Mouse (Mus musculus): ENCODE measurements around the gene Ndufs2. TPM values are rescaled to one million over a fixed set of nuclear protein-coding genes. Genes with fewer than 3 reads are reported as not detected.
A peak's percentile ranks its signal among the peaks of the same experiment; 100 is the strongest.

Ndufs2 gene
- polyA plus RNA-seq (2012; rRNA removed) = 86.0 and 91.4 TPM in 2 replicates

DNA sequence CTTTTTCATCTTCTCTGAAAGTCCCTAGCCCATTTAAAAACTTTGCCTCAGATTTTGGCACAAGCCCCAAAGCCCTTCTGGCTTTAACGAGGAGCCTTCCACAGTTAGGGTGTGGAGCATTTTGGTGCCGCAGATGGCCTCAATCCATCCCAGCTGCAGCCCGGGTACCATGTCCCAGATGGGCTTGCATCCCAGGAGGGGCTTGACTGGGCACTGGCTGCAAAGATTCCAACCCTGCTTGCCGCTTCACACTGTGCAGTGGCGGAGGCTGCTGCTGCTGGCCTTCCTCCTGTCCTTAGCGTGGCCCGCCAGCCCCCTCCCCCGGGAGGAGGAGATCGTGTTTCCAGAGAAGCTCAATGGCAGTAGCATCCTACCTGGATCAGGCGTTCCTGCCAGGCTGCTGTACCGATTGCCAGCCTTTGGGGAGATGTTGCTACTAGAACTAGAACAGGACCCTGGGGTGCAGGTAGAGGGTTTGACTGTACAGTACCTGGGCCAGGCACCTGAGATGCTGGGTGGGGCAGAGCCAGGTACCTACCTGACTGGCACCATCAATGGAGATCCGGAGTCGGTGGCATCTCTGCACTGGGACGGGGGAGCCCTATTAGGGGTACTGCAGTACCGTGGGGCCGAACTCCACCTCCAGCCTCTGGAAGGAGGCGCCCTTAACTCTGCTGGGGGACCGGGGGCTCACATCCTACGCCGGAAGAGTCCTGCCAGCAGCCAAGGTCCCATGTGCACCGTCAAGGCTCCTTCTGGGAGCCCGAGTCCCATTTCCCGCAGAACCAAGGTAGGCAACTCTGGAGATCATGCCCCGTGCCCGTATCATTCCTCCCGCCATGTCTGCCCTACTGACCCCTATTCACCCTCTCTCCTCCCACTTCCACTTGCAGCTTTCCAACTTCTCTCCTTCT, at the start of gene Ndufs2:
TSS of gene Ndufs2 (minus strand) at position 709 of the 914 bp plus-strand sequence.
- no peak for TF ChIP-seq POLR2A (IDR thresholded peaks at IDR 0.05; ENCODE audit: control insufficient read depth, low read depth, low read length)
- no peak for TF ChIP-seq CTCF (IDR thresholded peaks at IDR 0.05; ENCODE audit: control insufficient read depth, insufficient read depth, insufficient replicate concordance, low read depth, low read length)
- no peak within 1 kb of the TSS for H3K4me3 ChIP-seq (ENCODE audit: control insufficient read depth, low read depth, low read length)
- peaks cover 16% of the 10 kb centered on the region for H3K4me1 ChIP-seq (ENCODE audit: control insufficient read depth, insufficient read depth, low read length)

DNA sequence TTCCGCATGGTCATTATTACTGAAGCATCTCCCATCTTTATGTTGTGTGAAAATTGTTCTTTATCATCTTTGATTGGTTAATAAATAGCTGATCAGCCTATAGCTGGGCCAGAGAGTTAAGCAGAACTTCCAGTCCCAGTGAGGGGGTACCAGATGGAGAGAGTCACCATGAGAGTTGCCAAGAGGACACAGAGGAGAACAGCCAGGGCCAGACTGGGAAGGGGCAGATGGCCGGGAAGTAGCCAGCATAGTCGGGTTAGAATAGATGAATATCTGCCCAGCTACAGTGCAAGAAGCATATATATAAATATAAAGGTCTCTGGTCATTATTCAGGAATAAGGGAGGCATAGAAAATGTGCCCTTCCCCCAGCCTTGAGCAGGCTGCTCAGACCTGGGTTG, 47.0 kb upstream of the Ndufs2 start:
- Histone ChIP-seq H3K4me1 (ENCODE audit: control insufficient read depth, insufficient read depth, low read length) (no peaks in the 10 kb centered on the region), H3K27me3 (ENCODE audit: control insufficient read depth, insufficient read depth, low read length) (no peaks in the 10 kb centered on the region), H3K4me3 (ENCODE audit: control insufficient read depth, low read depth, low read length) (no peak overlapping the region), H3K27ac (ENCODE audit: control insufficient read depth, insufficient read depth, low read depth, low read length) (no peak overlapping the region), H3K36me3 (ENCODE audit: control insufficient read depth, insufficient read depth, low read length) (no peaks in the 10 kb centered on the region)
- no peak for TF ChIP-seq CTCF (IDR thresholded peaks at IDR 0.05; ENCODE audit: control insufficient read depth, insufficient read depth, insufficient replicate concordance, low read depth, low read length)
- TF ChIP-seq POLR2A (IDR thresholded peaks at IDR 0.05; ENCODE audit: control insufficient read depth, low read depth, low read length) = no peak

More for the DNA sequence above, at the start of gene Ndufs2:
- Histone ChIP-seq H3K27me3 (ENCODE audit: control insufficient read depth, insufficient read depth, low read length) (no peaks in the 10 kb centered on the region), H3K27ac (ENCODE audit: control insufficient read depth, insufficient read depth, low read depth, low read length) (no peak within 1 kb of the TSS), H3K36me3 (ENCODE audit: control insufficient read depth, insufficient read depth, low read length) (no peaks in the 10 kb centered on the region)

DNA sequence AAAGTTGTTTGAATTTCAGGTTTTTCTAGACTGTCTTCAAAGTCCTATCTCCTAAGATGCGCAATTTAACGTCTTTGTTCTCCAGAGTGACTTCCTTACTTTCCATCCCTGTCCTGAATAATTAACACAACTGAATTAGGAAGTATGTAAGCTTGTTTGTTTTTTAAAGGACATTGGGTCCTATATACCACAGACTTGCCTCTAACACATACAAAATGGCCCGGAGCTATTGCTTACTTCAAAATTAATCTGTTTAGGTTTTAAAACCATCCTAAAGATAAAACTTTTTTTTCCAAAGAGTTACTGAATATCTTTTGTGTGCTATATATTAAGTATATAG, 43.8 kb upstream of the Ndufs2 start:
- TF ChIP-seq POLR2A (IDR thresholded peaks at IDR 0.05; ENCODE audit: control insufficient read depth, low read depth, low read length) = no peak
- no peak for TF ChIP-seq CTCF (IDR thresholded peaks at IDR 0.05; ENCODE audit: control insufficient read depth, insufficient read depth, insufficient replicate concordance, low read depth, low read length)
- Histone ChIP-seq H3K4me3 (ENCODE audit: control insufficient read depth, low read depth, low read length) (peak overlapping the region; percentile 100), H3K4me1 (ENCODE audit: control insufficient read depth, insufficient read depth, low read length) (no peaks in the 10 kb centered on the region), H3K27ac (ENCODE audit: control insufficient read depth, insufficient read depth, low read depth, low read length) (peak overlapping the region; percentile 98), H3K27me3 (ENCODE audit: control insufficient read depth, insufficient read depth, low read length) (no peaks in the 10 kb centered on the region), H3K36me3 (ENCODE audit: control insufficient read depth, insufficient read depth, low read length) (no peaks in the 10 kb centered on the region)

DNA sequence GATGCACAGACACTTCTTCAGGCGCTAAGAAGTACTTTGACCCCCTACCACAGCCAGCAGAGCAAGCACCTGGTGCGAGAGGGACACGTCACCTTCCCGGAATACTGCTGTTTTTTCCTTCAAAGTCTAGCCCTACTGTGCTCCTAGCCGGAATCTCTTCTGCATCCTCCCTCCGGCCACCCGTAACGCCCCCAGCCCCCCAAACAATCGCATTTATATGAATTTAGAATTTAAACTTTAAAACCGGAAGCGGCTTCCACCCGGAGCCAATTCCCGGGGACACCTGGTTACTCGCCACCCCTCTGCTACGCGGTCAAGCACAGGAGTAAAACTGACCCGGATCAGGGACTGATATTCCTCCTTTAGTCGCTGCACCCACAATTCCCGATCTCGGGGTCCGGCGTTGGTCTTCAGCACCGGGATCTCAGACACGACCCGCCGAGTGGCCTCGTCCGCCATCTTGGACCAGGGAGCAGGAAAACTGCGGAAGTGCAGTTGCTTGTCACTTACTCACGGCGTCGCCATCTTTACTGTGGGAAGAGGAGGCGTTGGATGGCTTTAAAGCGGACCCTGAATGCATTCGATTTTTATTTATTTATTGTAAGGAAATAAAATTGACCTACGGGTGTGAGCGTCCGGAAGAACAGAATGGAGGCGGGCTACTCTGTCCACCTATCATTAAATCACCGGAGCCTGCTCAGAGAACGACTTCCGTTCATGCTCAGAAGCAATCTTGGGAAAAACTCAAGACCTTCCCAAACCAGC, 43.3 kb upstream of the Ndufs2 start, which contains the start of gene Ufc1:
TSS of gene Ufc1 (minus strand) at position 727 of the 765 bp plus-strand sequence.
- H3K4me1 ChIP-seq (ENCODE audit: control insufficient read depth, insufficient read depth, low read length) = no peaks in the 10 kb centered on the region
- TF ChIP-seq CTCF (IDR thresholded peaks at IDR 0.05; ENCODE audit: control insufficient read depth, insufficient read depth, insufficient replicate concordance, low read depth, low read length) (no peak), POLR2A (IDR thresholded peaks at IDR 0.05; ENCODE audit: control insufficient read depth, low read depth, low read length) (peak; percentile 68)
- peak within 1 kb of the TSS; percentile 100 for H3K4me3 ChIP-seq (ENCODE audit: control insufficient read depth, low read depth, low read length)
- no peaks in the 10 kb centered on the region for H3K36me3 ChIP-seq (ENCODE audit: control insufficient read depth, insufficient read depth, low read length)
- peak within 1 kb of the TSS; percentile 98 for H3K27ac ChIP-seq (ENCODE audit: control insufficient read depth, insufficient read depth, low read depth, low read length)
- no peaks in the 10 kb centered on the region for H3K27me3 ChIP-seq (ENCODE audit: control insufficient read depth, insufficient read depth, low read length)

DNA sequence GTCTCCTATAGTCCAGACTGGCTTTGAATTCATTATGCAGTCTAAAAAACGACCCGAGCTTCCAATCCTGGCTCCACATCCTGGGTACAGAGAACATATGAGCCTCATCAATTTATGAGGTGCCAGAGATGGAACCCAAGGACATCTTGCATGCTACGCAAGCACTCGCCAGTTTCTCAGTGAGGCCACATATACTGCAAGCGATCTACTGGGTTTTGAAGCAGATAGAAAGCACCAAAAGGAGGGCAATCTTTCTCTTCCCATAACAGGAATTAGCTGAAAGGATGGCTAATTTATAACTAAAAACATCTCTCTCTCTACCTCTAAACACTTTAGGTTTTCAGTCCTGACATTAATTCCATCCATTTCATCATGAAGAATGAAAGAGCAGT, 42.7 kb upstream of the Ndufs2 start:
- TF ChIP-seq CTCF (IDR thresholded peaks at IDR 0.05; ENCODE audit: control insufficient read depth, insufficient read depth, insufficient replicate concordance, low read depth, low read length) (no peak), POLR2A (IDR thresholded peaks at IDR 0.05; ENCODE audit: control insufficient read depth, low read depth, low read length) (no peak)
- no peaks in the 10 kb centered on the region for H3K27me3 ChIP-seq (ENCODE audit: control insufficient read depth, insufficient read depth, low read length)
- H3K36me3 ChIP-seq (ENCODE audit: control insufficient read depth, insufficient read depth, low read length) = no peaks in the 10 kb centered on the region
- H3K4me1 ChIP-seq (ENCODE audit: control insufficient read depth, insufficient read depth, low read length) = no peaks in the 10 kb centered on the region
- H3K27ac ChIP-seq (ENCODE audit: control insufficient read depth, insufficient read depth, low read depth, low read length) = peak overlapping the region; percentile 98
- H3K4me3 ChIP-seq (ENCODE audit: control insufficient read depth, low read depth, low read length) = peak overlapping the region; percentile 100

DNA sequence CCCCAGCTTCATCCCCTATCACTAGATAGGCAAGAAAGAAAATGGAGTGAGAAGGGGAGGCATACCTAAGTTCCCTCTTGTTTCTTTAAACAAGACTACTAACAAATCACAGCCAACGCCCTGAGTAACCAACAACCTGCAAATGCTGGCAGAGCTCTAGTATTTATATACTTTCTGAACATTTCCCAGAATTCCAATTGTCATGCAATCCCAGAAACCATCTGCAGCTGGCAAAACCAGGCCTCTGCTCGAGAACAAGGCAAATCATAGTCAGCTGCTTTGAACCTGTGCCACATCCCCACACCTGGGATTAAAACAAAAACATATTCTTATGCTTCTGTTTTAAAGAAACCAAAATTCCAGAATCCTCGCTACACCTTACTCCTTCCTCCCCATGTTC, 42.2 kb upstream of the Ndufs2 start:
- Histone ChIP-seq H3K27ac (ENCODE audit: control insufficient read depth, insufficient read depth, low read depth, low read length) (no peak overlapping the region), H3K27me3 (ENCODE audit: control insufficient read depth, insufficient read depth, low read length) (no peaks in the 10 kb centered on the region), H3K4me1 (ENCODE audit: control insufficient read depth, insufficient read depth, low read length) (no peaks in the 10 kb centered on the region; the same call in 1 of the 2 replicates), H3K36me3 (ENCODE audit: control insufficient read depth, insufficient read depth, low read length) (no peaks in the 10 kb centered on the region), H3K4me3 (ENCODE audit: control insufficient read depth, low read depth, low read length) (no peak overlapping the region)
- TF ChIP-seq POLR2A (IDR thresholded peaks at IDR 0.05; ENCODE audit: control insufficient read depth, low read depth, low read length) (no peak), CTCF (IDR thresholded peaks at IDR 0.05; ENCODE audit: control insufficient read depth, insufficient read depth, insufficient replicate concordance, low read depth, low read length) (no peak)

DNA sequence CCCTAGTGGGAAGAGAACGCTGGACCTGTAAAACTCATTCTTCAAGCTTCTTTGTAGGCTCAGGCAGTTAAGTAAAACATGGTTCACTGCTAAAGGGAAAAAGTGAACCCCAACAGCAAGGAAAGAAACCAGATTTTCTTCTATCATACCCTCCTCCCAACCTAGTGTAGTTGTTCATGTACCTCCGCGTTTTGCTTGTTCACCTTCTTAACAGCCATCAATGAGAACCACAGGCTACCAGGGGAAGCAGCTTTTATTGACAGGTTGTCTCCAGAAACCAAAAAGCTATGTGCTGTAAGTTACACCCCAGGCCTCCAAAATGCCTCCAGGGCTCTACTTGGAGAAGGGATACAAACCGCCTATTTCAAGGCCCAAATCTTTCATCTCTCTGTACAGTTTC, 37.1 kb upstream of the Ndufs2 start:
- H3K36me3 ChIP-seq (ENCODE audit: control insufficient read depth, insufficient read depth, low read length) = no peaks in the 10 kb centered on the region
- no peak for TF ChIP-seq POLR2A (IDR thresholded peaks at IDR 0.05; ENCODE audit: control insufficient read depth, low read depth, low read length)
- TF ChIP-seq CTCF (IDR thresholded peaks at IDR 0.05; ENCODE audit: control insufficient read depth, insufficient read depth, insufficient replicate concordance, low read depth, low read length) = no peak
- H3K27ac ChIP-seq (ENCODE audit: control insufficient read depth, insufficient read depth, low read depth, low read length) = peak overlapping the region; percentile 62
- peaks cover 19% of the 10 kb centered on the region for H3K4me1 ChIP-seq (ENCODE audit: control insufficient read depth, insufficient read depth, low read length)
- no peaks in the 10 kb centered on the region for H3K27me3 ChIP-seq (ENCODE audit: control insufficient read depth, insufficient read depth, low read length)
- peak overlapping the region; percentile 79; the same call in 1 of the 2 replicates for H3K4me3 ChIP-seq (ENCODE audit: control insufficient read depth, low read depth, low read length)
